Mouse (Mus musculus): ENCODE results near the gene Anxa4. TPM values are rescaled to one million over a fixed set of nuclear protein-coding genes. Genes with fewer than 3 reads are reported as not detected.

Anxa4 gene
- polyA plus RNA-seq, 1 experiment from 2014 or later: 12.1 TPM

DNA sequence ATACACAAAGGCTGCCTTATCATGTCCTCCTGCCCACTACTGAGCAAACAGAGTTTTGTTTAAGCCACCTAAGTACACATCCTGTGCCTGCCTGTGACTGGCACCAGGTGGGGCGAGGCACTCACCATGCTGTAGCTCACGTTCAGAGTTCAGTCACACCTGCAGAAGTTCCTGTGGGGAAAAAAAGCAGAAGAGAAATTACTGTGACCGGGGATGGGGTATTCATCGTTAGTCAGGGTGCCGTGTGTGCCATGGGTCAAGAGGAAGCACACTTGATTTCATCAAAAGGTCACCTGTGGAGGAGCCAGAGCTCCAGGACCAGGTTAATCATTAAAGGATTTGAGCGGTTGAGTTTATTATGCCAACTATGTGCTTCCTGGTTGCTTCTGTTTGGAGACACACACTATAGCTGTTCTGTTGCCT, 27.7 kb downstream of the Anxa4 start:
- H3K9me3 ChIP-seq (ENCODE audit: control insufficient read depth, low read length): no peaks in the 10 kb centered on the region
- no peak overlapping the region for H3K27ac ChIP-seq (replicated peaks; ENCODE audit: low read depth, low read length)
- H3K4me2 ChIP-seq (ENCODE audit: low read depth, severe bottlenecking): no peak overlapping the region
- WGBS: 71% methylated on average over 6 of the region's 6 CpGs
- H3K4me1 ChIP-seq (ENCODE audit: control insufficient read depth, insufficient read depth, low read length): no peaks in the 10 kb centered on the region
- no peak overlapping the region for H3K4me3 ChIP-seq (ENCODE audit: low read depth, low read length)
- no peak for ATAC-seq (ENCODE audit: insufficient number of reproducible peaks, low FRiP score, low TSS enrichment, low read depth)
- H3K9ac ChIP-seq (ENCODE audit: low read length): no peak overlapping the region
- H3K27me3 ChIP-seq (ENCODE audit: control insufficient read depth, insufficient read depth, low read length): no peaks in the 10 kb centered on the region
- H3K36me3 ChIP-seq (ENCODE audit: control insufficient read depth, insufficient read depth, low read length): no peaks in the 10 kb centered on the region
- DNase-seq (ENCODE audit: low spot score): no peak

DNA sequence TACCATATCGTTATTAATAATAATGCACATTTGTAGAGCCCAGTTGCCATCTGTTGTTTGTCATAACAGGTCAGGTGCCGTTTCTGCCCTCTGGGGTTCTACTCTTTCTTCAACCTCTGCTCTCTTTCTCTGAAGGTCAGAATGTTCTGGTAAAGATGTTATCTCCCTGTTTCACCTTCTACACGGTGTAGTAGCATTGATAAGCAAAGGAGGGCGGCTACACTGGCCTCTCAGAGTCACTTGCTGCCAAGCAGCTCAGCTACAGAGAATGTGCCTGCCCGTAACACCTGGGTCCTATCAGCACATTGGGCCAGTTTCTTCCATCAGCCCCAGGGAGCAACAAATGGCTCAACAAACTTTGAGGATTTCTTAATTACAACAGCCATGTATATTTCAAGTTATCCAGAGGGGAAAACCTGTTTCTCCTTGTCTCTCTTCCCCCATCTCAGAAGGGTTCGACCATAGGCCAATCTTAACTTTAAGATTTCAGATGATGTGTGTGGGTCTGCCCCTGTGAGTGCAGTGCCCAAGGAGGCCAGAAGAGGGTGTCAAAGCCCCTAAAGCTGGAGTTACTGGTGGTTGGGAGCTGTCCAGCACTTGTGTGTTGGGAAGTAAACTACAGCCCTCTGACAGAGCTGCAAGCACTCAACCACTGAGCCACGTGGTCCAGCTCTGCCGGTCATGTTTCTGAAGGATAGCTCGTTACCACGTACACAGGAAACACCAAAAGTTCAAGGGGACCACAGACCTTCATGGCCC, 39.1 kb downstream of the Anxa4 start:
- Histone ChIP-seq H3K9ac (ENCODE audit: low read length) (no peak overlapping the region), H3K4me2 (ENCODE audit: low read depth, severe bottlenecking) (no peak overlapping the region), H3K27me3 (ENCODE audit: control insufficient read depth, insufficient read depth, low read length) (no peaks in the 10 kb centered on the region), H3K9me3 (ENCODE audit: control insufficient read depth, low read length) (no peaks in the 10 kb centered on the region), H3K4me3 (ENCODE audit: low read depth, low read length) (no peak overlapping the region), H3K4me1 (ENCODE audit: control insufficient read depth, insufficient read depth, low read length) (no peaks in the 10 kb centered on the region), H3K36me3 (ENCODE audit: control insufficient read depth, insufficient read depth, low read length) (no peaks in the 10 kb centered on the region), H3K27ac (replicated peaks; ENCODE audit: low read depth, low read length) (no peak overlapping the region)
- 89% methylated on average over 10 of the region's 10 CpGs for WGBS
- DNase-seq (ENCODE audit: low spot score): peak; percentile 34
- ATAC-seq (ENCODE audit: insufficient number of reproducible peaks, low FRiP score, low TSS enrichment, low read depth): no peak

DNA sequence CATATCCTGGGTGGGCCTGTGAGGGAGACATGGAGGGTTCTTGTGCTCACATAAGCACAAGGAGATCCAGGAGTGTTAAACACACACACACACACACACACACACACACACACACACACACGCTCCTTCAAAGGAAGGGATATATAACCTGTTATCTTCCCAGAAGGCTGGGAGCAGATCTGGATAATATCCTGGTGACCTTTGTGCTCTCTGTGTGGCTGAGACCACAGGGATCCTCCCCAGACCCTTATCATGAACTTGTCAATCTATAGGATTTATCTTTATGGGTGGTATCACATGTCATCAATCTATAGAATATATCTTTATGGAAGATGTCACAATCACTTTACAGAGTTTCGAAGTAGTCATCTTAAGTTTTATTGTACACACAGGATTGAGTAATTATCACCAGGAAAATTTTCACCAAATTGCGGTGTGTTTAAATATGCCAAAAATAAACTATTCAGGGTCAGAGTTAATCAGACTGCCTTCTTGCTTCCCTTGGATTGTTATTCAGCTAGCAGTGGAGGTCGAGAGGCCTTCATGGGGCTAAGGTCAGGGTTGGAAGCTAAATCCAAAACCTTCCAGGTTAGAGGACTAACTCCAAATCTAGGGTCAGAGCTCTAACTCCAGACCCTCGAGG, 40.4 kb downstream of the Anxa4 start:
- no peak for ATAC-seq (ENCODE audit: insufficient number of reproducible peaks, low FRiP score, low TSS enrichment, low read depth)
- H3K27me3 ChIP-seq (ENCODE audit: control insufficient read depth, insufficient read depth, low read length): no peaks in the 10 kb centered on the region
- WGBS: 87% methylated on average over 5 of the region's 5 CpGs

DNA sequence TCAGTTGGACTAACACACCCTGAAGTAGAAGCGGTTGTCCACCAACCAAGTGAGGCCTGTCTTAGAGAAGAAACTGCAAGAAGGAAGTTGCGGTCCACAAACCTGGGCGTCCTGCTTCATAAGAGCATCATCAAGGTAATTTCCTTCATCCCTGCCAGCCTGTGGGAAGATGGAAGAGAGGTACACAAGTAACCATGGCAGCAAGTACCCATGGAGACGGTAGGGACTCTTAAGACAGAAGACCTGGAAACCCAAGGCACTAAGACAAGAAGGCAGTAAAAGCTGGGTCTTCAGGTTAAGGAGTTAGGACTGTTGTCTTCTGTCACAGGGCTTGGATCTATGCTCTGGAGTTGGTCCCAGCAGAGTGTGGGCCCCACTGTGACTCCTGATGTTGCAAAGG, 42.4 kb downstream of the Anxa4 start:
- no peaks in the 10 kb centered on the region for H3K4me1 ChIP-seq (ENCODE audit: control insufficient read depth, insufficient read depth, low read length)
- no peaks in the 10 kb centered on the region for H3K27me3 ChIP-seq (ENCODE audit: control insufficient read depth, insufficient read depth, low read length)
- H3K36me3 ChIP-seq (ENCODE audit: control insufficient read depth, insufficient read depth, low read length): no peaks in the 10 kb centered on the region
- no peak overlapping the region for H3K4me3 ChIP-seq (ENCODE audit: low read depth, low read length)
- no peak overlapping the region for H3K27ac ChIP-seq (replicated peaks; ENCODE audit: low read depth, low read length)
- DNase-seq (ENCODE audit: low spot score): no peak
- H3K9ac ChIP-seq (ENCODE audit: low read length): no peak overlapping the region
- no peak for ATAC-seq (ENCODE audit: insufficient number of reproducible peaks, low FRiP score, low TSS enrichment, low read depth)
- WGBS: 91% methylated on average over 4 of the region's 4 CpGs
- no peaks in the 10 kb centered on the region for H3K9me3 ChIP-seq (ENCODE audit: control insufficient read depth, low read length)
- H3K4me2 ChIP-seq (ENCODE audit: low read depth, severe bottlenecking): no peak overlapping the region

More for the DNA sequence above, 40.4 kb downstream of the Anxa4 start:
- Histone ChIP-seq H3K9me3 (ENCODE audit: control insufficient read depth, low read length) (no peaks in the 10 kb centered on the region), H3K4me3 (ENCODE audit: low read depth, low read length) (no peak overlapping the region), H3K4me1 (ENCODE audit: control insufficient read depth, insufficient read depth, low read length) (no peaks in the 10 kb centered on the region), H3K27ac (replicated peaks; ENCODE audit: low read depth, low read length) (no peak overlapping the region), H3K36me3 (ENCODE audit: control insufficient read depth, insufficient read depth, low read length) (no peaks in the 10 kb centered on the region), H3K9ac (ENCODE audit: low read length) (no peak overlapping the region), H3K4me2 (ENCODE audit: low read depth, severe bottlenecking) (no peak overlapping the region)
- DNase-seq (ENCODE audit: low spot score): no peak

DNA sequence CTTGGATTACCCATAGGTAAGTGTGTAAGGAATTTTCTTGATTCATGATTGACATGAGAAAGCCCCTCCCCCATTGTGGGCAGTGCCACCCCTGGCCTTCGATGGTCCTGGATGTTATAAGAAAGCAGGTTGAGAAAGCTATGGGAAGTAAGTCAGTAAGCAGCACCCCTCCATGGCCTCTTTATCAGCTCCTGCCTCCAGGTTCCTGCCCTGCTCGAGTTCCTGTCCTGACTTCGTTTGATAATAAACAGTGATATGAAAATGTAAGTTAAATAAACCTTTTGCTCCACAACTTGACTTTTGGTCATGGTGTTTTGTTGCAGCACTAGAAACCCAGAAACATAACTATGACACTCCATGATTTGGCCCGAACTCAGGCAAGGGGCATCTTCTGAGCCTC, 43.6 kb downstream of the Anxa4 start:
- Histone ChIP-seq H3K36me3 (ENCODE audit: control insufficient read depth, insufficient read depth, low read length) (no peaks in the 10 kb centered on the region), H3K4me2 (ENCODE audit: low read depth, severe bottlenecking) (no peak overlapping the region), H3K27ac (replicated peaks; ENCODE audit: low read depth, low read length) (no peak overlapping the region), H3K4me1 (ENCODE audit: control insufficient read depth, insufficient read depth, low read length) (no peaks in the 10 kb centered on the region), H3K9ac (ENCODE audit: low read length) (no peak overlapping the region), H3K4me3 (ENCODE audit: low read depth, low read length) (no peak overlapping the region), H3K27me3 (ENCODE audit: control insufficient read depth, insufficient read depth, low read length) (no peaks in the 10 kb centered on the region), H3K9me3 (ENCODE audit: control insufficient read depth, low read length) (no peaks in the 10 kb centered on the region)
- ATAC-seq (ENCODE audit: insufficient number of reproducible peaks, low FRiP score, low TSS enrichment, low read depth) (no peak), DNase-seq (ENCODE audit: low spot score) (no peak)
- 89% methylated on average over 4 of the region's 4 CpGs for WGBS

DNA sequence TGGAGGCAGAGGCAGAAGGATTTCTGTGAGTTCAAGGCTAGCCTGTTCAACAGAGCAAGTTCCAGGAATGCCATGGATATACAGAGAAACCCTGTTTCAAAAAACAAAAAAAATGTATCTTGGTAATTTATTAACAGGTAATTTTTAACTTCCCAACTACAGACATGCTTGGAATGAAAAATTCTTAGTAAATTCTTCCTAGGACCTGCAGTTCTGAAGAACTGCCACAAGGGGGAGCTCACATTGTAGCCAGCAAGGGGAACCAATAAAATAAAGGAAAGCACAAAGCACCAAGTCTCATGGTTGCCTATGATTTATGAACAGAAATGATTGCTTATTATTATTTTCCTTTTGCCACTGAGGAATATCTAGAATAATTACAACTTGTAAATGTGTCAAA, 46.2 kb downstream of the Anxa4 start:
- no peak for ATAC-seq (ENCODE audit: insufficient number of reproducible peaks, low FRiP score, low TSS enrichment, low read depth)
- DNase-seq (ENCODE audit: low spot score): peak; percentile 52

DNA sequence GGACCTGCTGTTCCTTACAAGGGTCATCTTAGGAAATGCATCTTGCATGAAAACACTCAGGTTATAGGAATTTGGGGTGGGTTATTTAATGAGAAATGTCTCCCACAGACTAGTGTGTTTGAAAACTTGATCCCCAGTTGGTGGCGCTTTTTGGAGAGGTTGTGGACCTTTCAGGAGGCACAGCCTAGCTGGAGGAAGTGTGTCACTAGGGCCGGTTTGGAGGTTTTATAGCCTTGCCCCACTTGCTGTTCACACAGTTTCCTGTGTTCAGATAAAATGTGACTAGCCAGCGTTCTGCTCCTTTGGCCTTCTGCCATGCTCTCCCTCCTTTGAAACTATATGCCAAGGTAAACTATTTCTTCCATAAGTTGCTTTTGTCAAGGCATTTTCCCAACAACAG, 52.7 kb downstream of the Anxa4 start:
- no peaks in the 10 kb centered on the region for H3K36me3 ChIP-seq (ENCODE audit: control insufficient read depth, insufficient read depth, low read length)
- DNase-seq (ENCODE audit: low spot score): no peak
- no peak for ATAC-seq (ENCODE audit: insufficient number of reproducible peaks, low FRiP score, low TSS enrichment, low read depth)
- no peaks in the 10 kb centered on the region for H3K9me3 ChIP-seq (ENCODE audit: control insufficient read depth, low read length)
- WGBS: 38% methylated on average over 3 of the region's 3 CpGs
- H3K4me3 ChIP-seq (ENCODE audit: low read depth, low read length): no peak overlapping the region
- H3K9ac ChIP-seq (ENCODE audit: low read length): no peak overlapping the region
- H3K27ac ChIP-seq (replicated peaks; ENCODE audit: low read depth, low read length): no peak overlapping the region
- H3K4me2 ChIP-seq (ENCODE audit: low read depth, severe bottlenecking): no peak overlapping the region
- no peaks in the 10 kb centered on the region for H3K4me1 ChIP-seq (ENCODE audit: control insufficient read depth, insufficient read depth, low read length)
- no peaks in the 10 kb centered on the region for H3K27me3 ChIP-seq (ENCODE audit: control insufficient read depth, insufficient read depth, low read length)

More for the DNA sequence above, 46.2 kb downstream of the Anxa4 start:
- H3K9ac ChIP-seq (ENCODE audit: low read length): no peak overlapping the region
- H3K4me2 ChIP-seq (ENCODE audit: low read depth, severe bottlenecking): no peak overlapping the region
- H3K27me3 ChIP-seq (ENCODE audit: control insufficient read depth, insufficient read depth, low read length): no peaks in the 10 kb centered on the region
- no peaks in the 10 kb centered on the region for H3K9me3 ChIP-seq (ENCODE audit: control insufficient read depth, low read length)
- H3K4me1 ChIP-seq (ENCODE audit: control insufficient read depth, insufficient read depth, low read length): no peaks in the 10 kb centered on the region
- H3K4me3 ChIP-seq (ENCODE audit: low read depth, low read length): no peak overlapping the region
- no peaks in the 10 kb centered on the region for H3K36me3 ChIP-seq (ENCODE audit: control insufficient read depth, insufficient read depth, low read length)
- no peak overlapping the region for H3K27ac ChIP-seq (replicated peaks; ENCODE audit: low read depth, low read length)

DNA sequence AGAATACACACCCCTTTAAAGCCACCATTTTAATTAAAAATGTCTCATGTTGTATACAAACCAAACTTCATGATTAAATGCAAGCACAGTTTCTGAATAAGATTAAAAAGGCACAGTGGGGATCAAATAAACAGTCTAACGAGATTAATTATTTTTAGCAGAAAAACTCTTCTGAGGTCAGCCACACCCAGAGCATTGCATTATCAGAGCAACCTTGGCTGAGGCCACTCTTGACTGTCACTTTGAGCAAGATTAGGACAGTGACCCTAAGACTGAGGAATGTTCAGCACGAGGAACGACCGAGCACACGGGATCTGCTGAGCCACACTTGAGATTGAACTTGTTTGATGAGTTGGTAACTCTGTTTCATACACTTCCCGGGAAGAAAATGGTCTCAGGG, 56.6 kb downstream of the Anxa4 start:
- Histone ChIP-seq H3K4me2 (ENCODE audit: low read depth, severe bottlenecking) (no peak overlapping the region), H3K9ac (ENCODE audit: low read length) (no peak overlapping the region), H3K4me1 (ENCODE audit: control insufficient read depth, insufficient read depth, low read length) (peaks cover 4% of the 10 kb centered on the region; the same call in 1 of the 2 replicates), H3K27ac (replicated peaks; ENCODE audit: low read depth, low read length) (no peak overlapping the region), H3K4me3 (ENCODE audit: low read depth, low read length) (no peak overlapping the region), H3K9me3 (ENCODE audit: control insufficient read depth, low read length) (no peaks in the 10 kb centered on the region), H3K27me3 (ENCODE audit: control insufficient read depth, insufficient read depth, low read length) (no peaks in the 10 kb centered on the region), H3K36me3 (ENCODE audit: control insufficient read depth, insufficient read depth, low read length) (no peaks in the 10 kb centered on the region)
- no peak for DNase-seq (ENCODE audit: low spot score)
- 79% methylated on average over 6 of the region's 6 CpGs for WGBS
- ATAC-seq (ENCODE audit: insufficient number of reproducible peaks, low FRiP score, low TSS enrichment, low read depth): no peak

Data from limb, embryonic 11.5 days (tissue).